In the genomic region with DNA sequence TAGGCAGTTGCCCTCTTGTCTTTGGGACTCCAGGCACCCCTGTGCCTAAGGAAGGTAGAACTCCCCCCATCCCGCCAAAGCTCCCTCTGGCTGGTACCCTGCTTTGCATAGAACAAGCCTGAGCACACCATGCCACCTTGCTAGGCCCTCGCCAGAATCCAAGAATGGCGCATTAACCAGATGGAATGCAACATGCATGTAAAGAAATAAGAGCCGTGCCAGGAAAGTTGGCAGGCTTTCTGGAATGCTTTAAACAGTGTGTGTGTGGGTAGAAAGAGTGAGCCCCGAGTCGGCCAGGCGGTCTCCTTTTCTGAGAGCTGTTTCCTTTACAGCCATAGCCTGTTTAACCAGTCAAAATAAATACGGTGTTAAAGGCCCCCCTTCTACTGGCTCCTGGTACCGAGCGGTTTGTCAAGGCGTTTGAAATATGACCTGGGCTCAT, we compare ENCODE assay signal across 8 mouse cellular contexts. TPM values are rescaled to one million over a fixed set of nuclear protein-coding genes. Genes with fewer than 3 reads are reported as not detected.
A peak's percentile ranks its signal among the peaks of the same experiment; 100 is the strongest.
DNase-seq lines count a peak whose midpoint lies in the region; TF ChIP-seq lines count a peak whose summit lies in the region.

No protein-coding gene starts in this region.

- H3K27me3 ChIP-seq in E14TG2a.4 (ENCODE audit: insufficient read depth, low read length) (no peaks in the 10 kb centered on the region), myocyte (ENCODE audit: control insufficient read depth, insufficient read depth, insufficient read length) (no peaks in the 10 kb centered on the region)

- no peaks in the 10 kb centered on the region for H3K9me3 ChIP-seq in E14TG2a.4 (ENCODE audit: low read length)

- H3K4me3 ChIP-seq in E14TG2a.4 (replicated peaks; ENCODE audit: low read length) (peak overlapping the region; percentile 75), myocyte (peak overlapping the region; percentile 30)

- no peak overlapping the region for H3ac ChIP-seq in myocyte (ENCODE audit: control insufficient read depth, insufficient read length)

- DNase-seq in embryo, embryonic 10.5 days (ENCODE audit: low spot score): peak; percentile 47
- no peak for DNase-seq in embryo, embryonic 10 days (ENCODE audit: low spot score)
- DNase-seq in frontal cortex, postnatal 10 days (ENCODE audit: low spot score in 2 of 2): peak; percentile 54 to 63
- DNase-seq in layer of hippocampus, adult 18-20 months (ENCODE audit: low spot score in 2 of 2): peak; percentile 44 to 79
- DNase-seq in spleen, adult 18-20 months: no peak
- no peak for DNase-seq in cerebellum, adult 18-20 months

- TF ChIP-seq CTCF in E14TG2a.4 (conservative IDR thresholded peaks at IDR 0.05; ENCODE audit: low read length): no peak

- TF ChIP-seq POLR2A in myocyte (IDR thresholded peaks at IDR 0.05; ENCODE audit: insufficient read length, low read depth): no peak

- H3K4me2 ChIP-seq in myocyte (ENCODE audit: low read depth): peak overlapping the region; percentile 96

- H3K79me2 ChIP-seq in myocyte (ENCODE audit: control insufficient read depth, insufficient read depth): no peaks in the 10 kb centered on the region

- peaks cover 94% of the 10 kb centered on the region for H3K4me1 ChIP-seq in E14TG2a.4 (replicated peaks; ENCODE audit: low read depth, low read length)

- H3K36me3 ChIP-seq in E14TG2a.4 (ENCODE audit: insufficient read depth, low read length) (no peaks in the 10 kb centered on the region), myocyte (ENCODE audit: control insufficient read depth, insufficient read depth) (no peaks in the 10 kb centered on the region)

TF ChIP-seq in myocyte, 11 proteins besides CTCF, POLR2A, EP300 and RAD21:
- TF ChIP-seq MAX (IDR thresholded peaks at IDR 0.05; ENCODE audit: low read depth) (no peak), POLR2AphosphoS2 (IDR thresholded peaks at IDR 0.05; ENCODE audit: insufficient read length, low read depth) (no peak), MYOD1 (IDR thresholded peaks at IDR 0.05; ENCODE audit: control insufficient read depth in 1 of 3, insufficient read length in 2 of 3, low read depth in 2 of 3) (no peak)

RNA-seq across cellular contexts. Expression of a gene that starts 45.2 kb away (rescaled TPM):
- total RNA-seq in layer of hippocampus, adult 18-20 months (2021): 100 to 1,000 TPM; 113 TPM
- 7.4 TPM for polyA plus RNA-seq in myocyte (2012; fragmentation: generic; extraction: Trizol)

Comparison
In these comparisons a context has a peak if more than half of its experiments do, and no peak if none do; other contexts are left out.
1. DNase-seq: peak in embryo, embryonic 10.5 days (single experiment), frontal cortex, postnatal 10 days (2 of 2) and layer of hippocampus, adult 18-20 months (2 of 2); none in embryo, embryonic 10 days (single experiment), spleen, adult 18-20 months (0 of 2) and cerebellum, adult 18-20 months (0 of 2).